Comparison of ENCODE assay signal across 8 mouse cellular contexts in genomic region chr12:102758403-102758756, GRCm38 (mm10). TPM values are rescaled to one million over a fixed set of nuclear protein-coding genes. Genes with fewer than 3 reads are reported as not detected.
A peak's percentile ranks its signal among the peaks of the same experiment; 100 is the strongest.
DNase-seq lines count a peak whose midpoint lies in the region; ATAC-seq and TF ChIP-seq lines count a peak whose summit lies in the region.

Gene Gm20604 (minus strand): TSS chr12:102758672.

- peak within 1 kb of the TSS; percentile 71 for H3K9ac ChIP-seq in kidney, postnatal 0 days (ENCODE audit: low read depth, low read length)
- H3K9ac ChIP-seq in liver, embryonic 11.5 days (ENCODE audit: low read depth, low read length) = peak within 1 kb of the TSS; percentile 88
- peak within 1 kb of the TSS; percentile 80 for H3K9ac ChIP-seq in stomach, postnatal 0 days (ENCODE audit: low read length)

- WGBS in kidney, postnatal 0 days = 0% methylated on average over 10 of the region's 10 CpGs
- 1% methylated on average over 10 of the region's 10 CpGs for WGBS in bone marrow, adult 2 months
- under 1% methylated on average over 10 of the region's 10 CpGs for WGBS in hindbrain, embryonic 10.5 days
- 1% methylated on average over 10 of the region's 10 CpGs for WGBS in liver, embryonic 11.5 days
- WGBS in stomach, postnatal 0 days = 0% methylated on average over 10 of the region's 10 CpGs

- no peak for ATAC-seq in kidney, postnatal 0 days (replicated peaks; ENCODE audit: low FRiP score, low read depth)
- ATAC-seq in liver, embryonic 11.5 days (replicated peaks; ENCODE audit: low FRiP score) = no peak
- ATAC-seq in stomach, postnatal 0 days (ENCODE audit: low FRiP score, low TSS enrichment) = no peak

- no peaks in the 10 kb centered on the region for H3K36me3 ChIP-seq in kidney, postnatal 0 days (ENCODE audit: insufficient read depth, low read length)
- peaks cover 44% of the 10 kb centered on the region for H3K36me3 ChIP-seq in hindbrain, embryonic 10.5 days
- H3K36me3 ChIP-seq in liver, embryonic 11.5 days (ENCODE audit: control insufficient read depth, insufficient read depth, low read length) = no peaks in the 10 kb centered on the region; the same call in 1 of the 2 replicates
- no peaks in the 10 kb centered on the region for H3K36me3 ChIP-seq in stomach, postnatal 0 days (ENCODE audit: control insufficient read depth, insufficient read depth, low read length)

- H3K27ac ChIP-seq in kidney, postnatal 0 days = peak within 1 kb of the TSS; percentile 89
- H3K27ac ChIP-seq in bone marrow, adult 2 months (ENCODE audit: control insufficient read depth, insufficient read depth, low read depth, low read length, poor library complexity) = peak within 1 kb of the TSS; percentile 82
- peak within 1 kb of the TSS; percentile 94 for H3K27ac ChIP-seq in hindbrain, embryonic 10.5 days
- H3K27ac ChIP-seq in liver, embryonic 11.5 days (ENCODE audit: low read depth, low read length) = peak within 1 kb of the TSS; percentile 79
- H3K27ac ChIP-seq in stomach, postnatal 0 days (replicated peaks) = peak within 1 kb of the TSS; percentile 86

- H3K4me1 ChIP-seq in kidney, postnatal 0 days (replicated peaks; ENCODE audit: insufficient read depth, low read length) = peaks cover 11% of the 10 kb centered on the region
- no peaks in the 10 kb centered on the region; the same call in 1 of the 2 replicates for H3K4me1 ChIP-seq in bone marrow, adult 2 months (ENCODE audit: control insufficient read depth, insufficient read depth, low read length)
- peaks cover 33% of the 10 kb centered on the region for H3K4me1 ChIP-seq in hindbrain, embryonic 10.5 days (replicated peaks)
- peaks cover 2% of the 10 kb centered on the region; the same call in 1 of the 2 replicates for H3K4me1 ChIP-seq in liver, embryonic 11.5 days (replicated peaks; ENCODE audit: control insufficient read depth, insufficient read depth, low read length)
- no peaks in the 10 kb centered on the region; the same call in 1 of the 2 replicates for H3K4me1 ChIP-seq in stomach, postnatal 0 days (replicated peaks; ENCODE audit: control insufficient read depth, insufficient read depth)

- TF ChIP-seq POLR2A in bone marrow, adult 2 months (IDR thresholded peaks at IDR 0.05; ENCODE audit: borderline replicate concordance, control insufficient read depth, low read depth, low read length) = no peak

- H3K27me3 ChIP-seq in kidney, postnatal 0 days (ENCODE audit: insufficient read depth, low read length) = no peaks in the 10 kb centered on the region
- no peaks in the 10 kb centered on the region for H3K27me3 ChIP-seq in hindbrain, embryonic 10.5 days (ENCODE audit: insufficient read depth, poor library complexity, severe bottlenecking)
- no peaks in the 10 kb centered on the region for H3K27me3 ChIP-seq in liver, embryonic 11.5 days (replicated peaks; ENCODE audit: control insufficient read depth, insufficient read depth, low read length)
- H3K27me3 ChIP-seq in stomach, postnatal 0 days (ENCODE audit: control insufficient read depth, insufficient read depth, low read length) = no peaks in the 10 kb centered on the region

- TF ChIP-seq EP300 in stomach, postnatal 0 days (optimal IDR thresholded peaks at IDR 0.05) = no peak

- peak within 1 kb of the TSS; percentile 81 for H3K4me2 ChIP-seq in kidney, postnatal 0 days (ENCODE audit: low read length)
- peak within 1 kb of the TSS; percentile 82 for H3K4me2 ChIP-seq in liver, embryonic 11.5 days
- H3K4me2 ChIP-seq in stomach, postnatal 0 days (replicated peaks; ENCODE audit: low read depth) = peak within 1 kb of the TSS; percentile 95

- no peaks in the 10 kb centered on the region for H3K9me3 ChIP-seq in kidney, postnatal 0 days (replicated peaks; ENCODE audit: low read length)
- no peaks in the 10 kb centered on the region for H3K9me3 ChIP-seq in hindbrain, embryonic 10.5 days
- H3K9me3 ChIP-seq in liver, embryonic 11.5 days (ENCODE audit: control insufficient read depth, low read length) = no peaks in the 10 kb centered on the region
- H3K9me3 ChIP-seq in stomach, postnatal 0 days (ENCODE audit: control insufficient read depth, low read length) = no peaks in the 10 kb centered on the region

- H3K4me3 ChIP-seq in kidney, postnatal 0 days (replicated peaks; ENCODE audit: low read depth, low read length) = peak within 1 kb of the TSS; percentile 78
- H3K4me3 ChIP-seq in bone marrow, adult 2 months (replicated peaks; ENCODE audit: control insufficient read depth, low read depth, low read length) = peak within 1 kb of the TSS; percentile 91
- peak within 1 kb of the TSS; percentile 90 for H3K4me3 ChIP-seq in hindbrain, embryonic 10.5 days
- peak within 1 kb of the TSS; percentile 84 for H3K4me3 ChIP-seq in liver, embryonic 11.5 days (ENCODE audit: low read depth, low read length)
- H3K4me3 ChIP-seq in stomach, postnatal 0 days (ENCODE audit: low read depth, low read length) = peak within 1 kb of the TSS; percentile 89

- no peak for TF ChIP-seq CTCF in kidney, postnatal 0 days (IDR thresholded peaks at IDR 0.05; ENCODE audit: low read depth)
- no peak for TF ChIP-seq CTCF in bone marrow, adult 2 months (IDR thresholded peaks at IDR 0.05; ENCODE audit: control insufficient read depth, insufficient read depth, low read length)
- no peak for TF ChIP-seq CTCF in stomach, postnatal 0 days (IDR thresholded peaks at IDR 0.05; ENCODE audit: low read depth)

- DNase-seq in kidney, postnatal 0 days (ENCODE audit: low spot score) = peak; percentile 24
- no peak for DNase-seq in kidney, adult 11 months
- DNase-seq in hindbrain, embryonic 10.5 days (ENCODE audit: low spot score) = no peak
- no peak for DNase-seq in liver, embryonic 11.5 days (ENCODE audit: low spot score)
- no peak for DNase-seq in stomach, postnatal 0 days (ENCODE audit: low spot score)
- no peak for DNase-seq in spleen, postnatal 4 days (ENCODE audit: low spot score in 2 of 2)
- DNase-seq in gastrocnemius, adult 8-10 months (ENCODE audit: low spot score in 2 of 2) = no peak

RNA-seq across cellular contexts. Expression of gene Gm20604, which starts in this region (rescaled TPM):
- 20.5 and 22.0 TPM in 2 replicates for polyA plus RNA-seq in kidney, postnatal 0 days (2015; fragmentation: Nextera tagmentation; extraction: Ambion mirVana)
- polyA plus RNA-seq in bone marrow, adult 2 months (2011; ENCODE audit: insufficient read depth, insufficient read length, low replicate concordance, missing spikeins) = 6.1 and 7.3 TPM in 2 replicates
- 29.0 and 29.8 TPM in 2 replicates for polyA plus RNA-seq in hindbrain, embryonic 10.5 days (2016; fragmentation: Nextera tagmentation; extraction: Ambion mirVana)
- 17.5 and 19.1 TPM in 2 replicates for polyA plus RNA-seq in liver, embryonic 11.5 days (2014; fragmentation: Nextera tagmentation; extraction: Ambion mirVana)
- 10.3 and 10.6 TPM in 2 replicates for polyA plus RNA-seq in stomach, postnatal 0 days (2015; fragmentation: Nextera tagmentation; extraction: Ambion mirVana)
- total RNA-seq in gastrocnemius, adult 8-10 months (2022) = 1 to 10 TPM; 2.7 to 2.9 (median 2.9) TPM
